Mouse (Mus musculus) E14TG2a.4 (cell line): Measurements from ENCODE around the gene Dab1.

Experiments
- CTCF ChIP-seq: conservative IDR thresholded peaks from 2 replicates; pipeline ENCODE4 v1.5.1; 2014; ENCODE audit warnings: low read length
- NANOG ChIP-seq: IDR thresholded peaks from 2 replicates; pipeline ENCODE4 v1.6.1; 2014; ENCODE audit warnings: borderline replicate concordance, low read length, mixed read lengths
- POU5F1 ChIP-seq: IDR thresholded peaks from 2 replicates; pipeline ENCODE4 v1.6.1; 2014; ENCODE audit warnings: low read length, borderline replicate concordance

DNA sequence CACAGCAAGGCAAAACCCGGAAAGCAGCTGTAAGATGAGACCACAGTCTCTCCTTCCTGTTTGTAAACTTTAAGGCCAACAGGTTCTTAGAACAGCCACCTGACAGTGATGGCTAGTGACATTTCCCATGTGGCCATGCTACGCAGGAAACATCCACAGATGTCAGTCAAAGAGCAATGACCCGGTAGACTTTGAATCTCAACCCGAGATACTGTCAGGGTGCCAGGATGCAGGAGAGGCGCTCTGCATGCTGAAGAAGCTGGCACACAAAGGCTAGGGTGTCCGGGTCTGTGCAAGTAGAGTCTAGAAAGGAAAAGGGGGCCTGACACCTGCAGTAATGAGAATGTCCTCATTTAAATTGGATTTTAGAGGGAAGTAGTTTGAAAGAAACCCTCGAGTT lies 222.0 kb downstream of the Dab1 start:
- TF ChIP-seq CTCF (no peak), NANOG (no peak), POU5F1 (no peak)
